Mouse (Mus musculus): ENCODE results near the gene Cd47. TPM values are rescaled to one million over a fixed set of nuclear protein-coding genes. Genes with fewer than 3 reads are reported as not detected.
A peak's percentile ranks its signal among the peaks of the same experiment; 100 is the strongest.

The Cd47 gene
- total and polyA plus RNA-seq, 2 experiments from 2014 or later, result 32.9 to 77.8 TPM

DNA sequence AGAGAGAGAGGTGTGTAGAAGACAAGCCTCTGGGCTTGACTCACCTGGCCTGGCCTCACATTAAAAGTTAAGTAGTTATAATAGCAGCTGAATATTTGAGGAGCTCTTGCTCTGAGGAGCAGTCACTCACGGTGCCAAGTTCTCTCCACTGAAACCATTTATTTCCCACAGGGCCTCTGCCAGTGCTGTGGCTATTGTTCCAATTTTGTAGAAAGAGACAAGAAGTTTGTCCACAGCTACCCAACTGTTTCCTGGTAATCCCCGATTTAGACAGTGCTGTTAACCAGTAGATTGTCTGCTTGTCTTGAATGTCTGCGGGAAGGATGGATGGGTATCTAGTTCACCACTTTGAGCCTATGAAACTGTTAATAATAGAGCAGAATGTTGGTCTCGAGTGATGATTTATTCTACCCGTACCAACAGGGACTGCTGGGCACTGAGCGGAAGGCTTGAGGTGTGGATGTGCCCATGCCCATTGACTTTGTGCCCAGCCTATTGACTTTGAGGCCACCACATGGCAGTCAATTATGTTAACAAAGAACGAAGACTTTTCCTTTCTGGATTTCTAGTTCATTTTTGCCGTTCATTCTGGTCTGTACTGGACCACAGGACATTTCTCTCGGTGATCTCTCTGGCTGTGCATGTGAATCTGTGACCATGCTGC, 86.2 kb downstream of the Cd47 start:
- no peak overlapping the region for H3K4me3 ChIP-seq (ENCODE audit: low read depth, low read length)
- TF ChIP-seq CTCF (IDR thresholded peaks at IDR 0.05; ENCODE audit: low read depth) (no peak), EP300 (IDR thresholded peaks at IDR 0.05; ENCODE audit: low read depth) (no peak)
- ATAC-seq (ENCODE audit: insufficient read depth, low read depth), result no peak
- H3K9me3 ChIP-seq (replicated peaks; ENCODE audit: control insufficient read depth, low read length), result no peaks in the 10 kb centered on the region
- H3K4me2 ChIP-seq (ENCODE audit: low read depth, low read length), result no peak overlapping the region
- H3K27ac ChIP-seq (ENCODE audit: low read depth), result no peak overlapping the region
- H3K4me1 ChIP-seq (ENCODE audit: control insufficient read depth, insufficient read depth), result peaks cover 15% of the 10 kb centered on the region; the same call in 1 of the 2 replicates
- H3K9ac ChIP-seq (replicated peaks; ENCODE audit: low read depth, low read length), result no peak overlapping the region
- DNase-seq (ENCODE audit: low spot score), result no peak
- 90% methylated on average over 9 of the region's 9 CpGs for WGBS
- H3K36me3 ChIP-seq (replicated peaks; ENCODE audit: control insufficient read depth, insufficient read depth, low read length), result peaks cover 13% of the 10 kb centered on the region; the same call in 1 of the 2 replicates
- H3K27me3 ChIP-seq (ENCODE audit: control insufficient read depth, insufficient read depth, low read length), result no peaks in the 10 kb centered on the region

DNA sequence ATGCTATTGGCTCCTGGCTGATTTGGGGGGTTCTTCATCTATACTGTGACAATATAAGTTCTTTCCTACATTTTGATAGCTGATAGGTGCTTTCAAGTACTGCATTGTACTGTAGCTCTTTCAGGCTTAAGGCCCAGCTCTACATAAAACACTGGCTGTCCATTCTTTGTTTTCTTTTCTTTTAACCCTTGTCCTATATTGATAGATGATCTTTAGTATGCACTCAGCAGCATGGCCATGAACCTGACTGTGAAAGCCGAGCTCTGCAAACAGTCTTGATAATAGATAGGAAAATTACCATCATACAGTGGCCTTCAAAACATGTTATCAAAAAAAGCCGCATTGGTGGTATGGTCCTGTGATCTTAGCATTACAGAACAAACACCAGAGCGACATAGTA, 87.0 kb downstream of the Cd47 start:
- no peak overlapping the region for H3K4me2 ChIP-seq (ENCODE audit: low read depth, low read length)
- peaks cover 3% of the 10 kb centered on the region; the same call in 1 of the 2 replicates for H3K9me3 ChIP-seq (replicated peaks; ENCODE audit: control insufficient read depth, low read length)
- no peaks in the 10 kb centered on the region for H3K27me3 ChIP-seq (ENCODE audit: control insufficient read depth, insufficient read depth, low read length)
- peaks cover 15% of the 10 kb centered on the region; the same call in 1 of the 2 replicates for H3K4me1 ChIP-seq (ENCODE audit: control insufficient read depth, insufficient read depth)
- H3K27ac ChIP-seq (ENCODE audit: low read depth), result no peak overlapping the region
- ATAC-seq (ENCODE audit: insufficient read depth, low read depth) (no peak), DNase-seq (ENCODE audit: low spot score) (no peak)
- 68% methylated on average over 3 of the region's 3 CpGs for WGBS
- H3K36me3 ChIP-seq (replicated peaks; ENCODE audit: control insufficient read depth, insufficient read depth, low read length), result peaks cover 13% of the 10 kb centered on the region; the same call in 1 of the 2 replicates
- no peak overlapping the region for H3K4me3 ChIP-seq (ENCODE audit: low read depth, low read length)
- H3K9ac ChIP-seq (replicated peaks; ENCODE audit: low read depth, low read length), result no peak overlapping the region
- no peak for TF ChIP-seq EP300 (IDR thresholded peaks at IDR 0.05; ENCODE audit: low read depth)
- no peak for TF ChIP-seq CTCF (IDR thresholded peaks at IDR 0.05; ENCODE audit: low read depth)

DNA sequence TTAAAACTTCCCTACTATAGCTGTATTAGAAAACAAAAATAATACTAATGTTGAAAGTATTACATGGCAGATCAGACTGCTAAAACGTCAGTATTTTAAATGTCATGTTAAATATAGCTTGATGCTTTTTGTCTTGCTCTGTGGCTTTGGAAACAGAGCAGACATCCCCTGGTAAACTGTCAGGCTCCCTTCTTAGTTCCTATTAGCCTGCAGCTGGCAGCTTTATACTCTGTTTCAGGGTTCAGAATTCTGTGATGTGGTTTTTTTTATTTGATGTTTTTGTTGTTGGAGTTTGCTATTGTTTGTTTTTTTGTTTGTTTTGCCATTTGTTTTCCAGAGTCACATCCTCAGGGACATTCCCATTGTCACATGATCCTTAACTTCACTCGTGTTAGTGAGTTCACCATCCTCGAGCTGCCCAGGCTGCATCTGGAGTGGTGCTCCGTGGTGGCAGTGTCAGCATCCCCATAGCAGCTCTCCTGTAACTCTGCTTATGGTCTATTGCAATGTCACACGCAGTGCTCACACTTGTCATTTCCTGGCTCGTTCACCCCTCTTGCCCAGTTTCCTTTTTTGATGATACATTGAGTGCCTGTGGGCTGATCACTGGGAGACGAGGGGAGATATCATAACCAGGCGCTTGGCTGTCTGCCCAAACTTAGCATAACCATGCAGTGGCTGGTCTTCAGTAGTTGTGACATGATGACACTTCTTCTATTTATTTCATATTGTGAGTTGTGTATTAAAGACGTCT, 87.7 kb downstream of the Cd47 start:
- H3K27me3 ChIP-seq (ENCODE audit: control insufficient read depth, insufficient read depth, low read length), result no peaks in the 10 kb centered on the region
- H3K4me2 ChIP-seq (ENCODE audit: low read depth, low read length), result peak overlapping the region; percentile 24; the same call in 1 of the 2 replicates
- H3K9me3 ChIP-seq (replicated peaks; ENCODE audit: control insufficient read depth, low read length), result peaks cover 5% of the 10 kb centered on the region; the same call in 1 of the 2 replicates
- ATAC-seq (ENCODE audit: insufficient read depth, low read depth), result peak; percentile 44
- 16% methylated on average over 9 of the region's 9 CpGs for WGBS
- H3K4me1 ChIP-seq (ENCODE audit: control insufficient read depth, insufficient read depth), result peaks cover 15% of the 10 kb centered on the region; the same call in 1 of the 2 replicates
- H3K4me3 ChIP-seq (ENCODE audit: low read depth, low read length), result no peak overlapping the region
- TF ChIP-seq CTCF (IDR thresholded peaks at IDR 0.05; ENCODE audit: low read depth), result no peak
- TF ChIP-seq EP300 (IDR thresholded peaks at IDR 0.05; ENCODE audit: low read depth), result no peak
- H3K27ac ChIP-seq (ENCODE audit: low read depth), result no peak overlapping the region
- DNase-seq (ENCODE audit: low spot score), result peak; percentile 21
- H3K9ac ChIP-seq (replicated peaks; ENCODE audit: low read depth, low read length), result no peak overlapping the region
- peaks cover 13% of the 10 kb centered on the region; the same call in 1 of the 2 replicates for H3K36me3 ChIP-seq (replicated peaks; ENCODE audit: control insufficient read depth, insufficient read depth, low read length)

DNA sequence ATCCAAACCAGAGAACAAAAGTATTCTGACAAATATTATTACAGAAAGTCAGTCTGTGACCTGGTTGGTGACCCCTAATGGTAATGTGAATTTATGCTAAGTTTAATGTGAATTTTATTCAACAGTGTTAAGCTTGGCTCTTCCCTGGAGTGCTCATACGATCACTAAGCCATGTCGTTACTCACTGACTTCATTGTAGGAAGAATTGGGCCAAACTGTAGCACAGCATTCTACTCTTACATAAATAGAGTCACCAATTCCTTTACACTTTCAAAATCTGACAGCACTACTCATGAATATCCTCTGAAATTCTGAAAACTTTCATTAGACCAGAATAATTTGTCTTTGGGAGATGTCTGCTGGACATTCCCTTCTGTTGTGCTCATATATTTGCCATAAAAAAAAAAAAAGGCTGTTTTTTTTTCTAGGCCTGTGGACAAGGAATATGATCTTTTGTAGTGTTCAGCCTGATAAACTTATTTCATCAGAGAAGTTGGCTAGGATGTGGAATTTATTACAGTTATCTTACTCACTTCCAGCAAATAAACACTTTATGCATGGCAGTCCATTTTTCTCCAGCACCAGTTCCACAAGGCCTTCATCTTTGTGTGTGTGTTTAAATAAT, 88.8 kb downstream of the Cd47 start:
- Histone ChIP-seq H3K4me2 (ENCODE audit: low read depth, low read length) (no peak overlapping the region), H3K9me3 (replicated peaks; ENCODE audit: control insufficient read depth, low read length) (peaks cover 5% of the 10 kb centered on the region; the same call in 1 of the 2 replicates), H3K27ac (ENCODE audit: low read depth) (no peak overlapping the region), H3K36me3 (replicated peaks; ENCODE audit: control insufficient read depth, insufficient read depth, low read length) (peaks cover 12% of the 10 kb centered on the region; the same call in 1 of the 2 replicates), H3K4me3 (ENCODE audit: low read depth, low read length) (no peak overlapping the region), H3K4me1 (ENCODE audit: control insufficient read depth, insufficient read depth) (peaks cover 15% of the 10 kb centered on the region; the same call in 1 of the 2 replicates), H3K9ac (replicated peaks; ENCODE audit: low read depth, low read length) (no peak overlapping the region), H3K27me3 (ENCODE audit: control insufficient read depth, insufficient read depth, low read length) (no peaks in the 10 kb centered on the region)
- ATAC-seq (ENCODE audit: insufficient read depth, low read depth) (no peak), DNase-seq (ENCODE audit: low spot score) (no peak)
- WGBS, result 90% methylated on average over 2 of the region's 2 CpGs
- TF ChIP-seq CTCF (IDR thresholded peaks at IDR 0.05; ENCODE audit: low read depth), result no peak
- TF ChIP-seq EP300 (IDR thresholded peaks at IDR 0.05; ENCODE audit: low read depth), result no peak

DNA sequence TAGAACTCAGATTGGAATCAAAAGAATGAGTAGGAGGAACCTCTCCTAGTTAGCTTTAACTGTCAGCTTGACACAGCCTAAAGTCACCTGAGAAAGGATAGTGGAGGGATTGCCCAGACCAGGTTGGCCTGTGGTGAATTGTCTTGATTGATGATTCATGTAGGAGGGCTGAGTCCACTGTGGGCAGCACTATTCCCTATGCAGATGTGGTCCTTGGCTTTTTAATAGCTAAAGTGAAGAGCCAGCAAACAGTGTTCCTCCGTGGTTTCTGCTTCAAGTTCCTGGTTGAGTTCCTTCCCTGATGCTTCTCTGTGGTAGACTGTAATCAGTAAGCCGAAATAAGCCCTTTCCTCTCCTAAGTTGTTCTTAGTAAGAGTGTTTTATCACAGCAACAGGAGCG, 91.9 kb downstream of the Cd47 start:
- TF ChIP-seq EP300 (IDR thresholded peaks at IDR 0.05; ENCODE audit: low read depth) (no peak), CTCF (IDR thresholded peaks at IDR 0.05; ENCODE audit: low read depth) (no peak)
- no peak for DNase-seq (ENCODE audit: low spot score)
- ATAC-seq (ENCODE audit: insufficient read depth, low read depth), result no peak

More for the DNA sequence above, 91.9 kb downstream of the Cd47 start:
- peaks cover 8% of the 10 kb centered on the region for H3K4me1 ChIP-seq (ENCODE audit: control insufficient read depth, insufficient read depth)
- H3K4me3 ChIP-seq (ENCODE audit: low read depth, low read length), result no peak overlapping the region
- no peak overlapping the region for H3K4me2 ChIP-seq (ENCODE audit: low read depth, low read length)
- no peak overlapping the region for H3K9ac ChIP-seq (replicated peaks; ENCODE audit: low read depth, low read length)
- H3K36me3 ChIP-seq (replicated peaks; ENCODE audit: control insufficient read depth, insufficient read depth, low read length), result 0 out of 2 replicates have a peak, but pooled peaks cover 8% of the 10 kb centered on the region
- 95% methylated on average over 3 of the region's 3 CpGs for WGBS
- no peak overlapping the region for H3K27ac ChIP-seq (ENCODE audit: low read depth)
- no peaks in the 10 kb centered on the region for H3K27me3 ChIP-seq (ENCODE audit: control insufficient read depth, insufficient read depth, low read length)
- H3K9me3 ChIP-seq (replicated peaks; ENCODE audit: control insufficient read depth, low read length), result peaks cover 5% of the 10 kb centered on the region; the same call in 1 of the 2 replicates

All from heart, postnatal 0 days (tissue).